Mouse (Mus musculus): ENCODE measurements at regions not wholly inside any gene's neighbourhood (a gene's known extent, or its start where the extent isn't known, plus 50 kb on each side); places are given as distances from the start of the nearest gene placed in this dataset.
"Not testable (repeated sequence)": the region's sequence is repeated elsewhere in the genome, so short reads cannot be mapped to it uniquely, and the experiment has no call there.

- no peak for DNase-seq
Observed at GRCm38 (mm10) chr13:70199087-70199486, 396.9 kb downstream of the Med10 start.

GRCm38 (mm10) chr13:70205334-70205733, 403.1 kb downstream of the Med10 start:
- no peak for DNase-seq

GRCm38 (mm10) chr13:70210158-70210557, 408.0 kb downstream of the Med10 start:
- no peak for DNase-seq

GRCm38 (mm10) chr13:70213017-70213416, 410.8 kb downstream of the Med10 start:
- DNase-seq: no peak

GRCm38 (mm10) chr13:70213622-70214021, 411.4 kb downstream of the Med10 start:
- DNase-seq: no peak

- DNase-seq: no peak
Observed at GRCm38 (mm10) chr13:70214022-70214654, 411.9 kb downstream of the Med10 start.

GRCm38 (mm10) chr13:70216134-70216533, 413.9 kb downstream of the Med10 start:
- no peak for DNase-seq

GRCm38 (mm10) chr13:70217429-70218133, 415.4 kb downstream of the Med10 start:
- DNase-seq: no peak

GRCm38 (mm10) chr13:70223485-70223884, 413.9 kb downstream of the Ice1 start:
- no peak for DNase-seq

GRCm38 (mm10) chr13:70227167-70227566, 410.3 kb downstream of the Ice1 start:
- DNase-seq: no peak

- peak; percentile 31 to 71 for DNase-seq
Observed at GRCm38 (mm10) chr13:70233896-70234799, 403.3 kb downstream of the Ice1 start.

GRCm38 (mm10) chr13:70243598-70244157, 393.8 kb downstream of the Ice1 start:
- DNase-seq: no peak

GRCm38 (mm10) chr13:70260003-70260496, 377.4 kb downstream of the Ice1 start:
- DNase-seq: no peak

- no peak for DNase-seq
Observed at GRCm38 (mm10) chr13:70263654-70264053, 373.8 kb downstream of the Ice1 start.

- not testable (repeated sequence) for DNase-seq
Observed at GRCm38 (mm10) chr13:70276884-70277378, 360.5 kb downstream of the Ice1 start.

GRCm38 (mm10) chr13:70277667-70278591, 359.5 kb downstream of the Ice1 start:
- DNase-seq: no peak

- DNase-seq: peak in 1 of 2 experiments; percentile 31
Observed at GRCm38 (mm10) chr13:70281051-70281847, 356.2 kb downstream of the Ice1 start.

GRCm38 (mm10) chr13:70282731-70283130, 354.7 kb downstream of the Ice1 start:
- DNase-seq: no peak

- no peak for DNase-seq
Observed at GRCm38 (mm10) chr13:70283231-70283630, 354.2 kb downstream of the Ice1 start.

- DNase-seq: no peak
Observed at GRCm38 (mm10) chr13:70292713-70293112, 344.7 kb downstream of the Ice1 start.
